Mouse (Mus musculus): Measurements from ENCODE around the gene Gpi1. TPM values are rescaled to one million over a fixed set of nuclear protein-coding genes. Genes with fewer than 3 reads are reported as not detected.

Gene Gpi1
- total and polyA plus RNA-seq, 3 experiments = 270 to 1,355 (median 727) TPM

DNA sequence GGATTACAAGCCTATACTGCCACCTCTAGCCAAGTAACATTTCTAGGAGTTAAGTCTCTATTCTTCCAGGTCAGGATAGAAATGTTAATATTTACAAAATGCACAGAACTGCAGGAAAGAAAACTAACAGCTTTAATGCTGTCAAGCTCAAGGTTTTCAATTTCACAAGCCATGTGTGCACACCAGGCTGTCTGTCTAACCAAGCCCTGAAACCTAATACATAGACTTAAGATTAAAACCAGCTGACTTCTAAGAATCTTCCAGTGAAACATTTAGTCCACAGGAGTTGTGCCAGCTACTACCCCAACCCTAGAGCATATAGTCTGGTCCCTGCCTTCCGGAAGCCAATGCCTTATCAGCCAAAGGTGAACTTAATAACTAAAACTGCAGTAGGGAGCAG is 28.3 kb upstream of the Gpi1 start:
- Histone ChIP-seq H3K36me3 (ENCODE audit: control insufficient read depth in 1 of 2, insufficient read depth in 2 of 2, low read length in 2 of 2) (peaks cover 0 to 3% of the 10 kb centered on the region in 2 experiments; a peak in 1 of 4 replicates), H3K4me1 (ENCODE audit: control insufficient read depth in 1 of 2, insufficient read depth in 2 of 2, low read length in 2 of 2) (no peaks in the 10 kb centered on the region; a peak in 1 of 4 replicates), H3K4me3 (ENCODE audit: control insufficient read depth in 1 of 2, insufficient read depth in 1 of 2, low read depth in 2 of 2, low read length in 2 of 2) (no peak overlapping the region), H3K9me3 (replicated peaks; ENCODE audit: insufficient read depth, low read length) (no peaks in the 10 kb centered on the region), H3K27me3 (ENCODE audit: control insufficient read depth in 1 of 2, insufficient read depth in 2 of 2, low read length in 2 of 2) (no peaks in the 10 kb centered on the region), H3K27ac (ENCODE audit: control insufficient read depth, low read depth, low read length) (no peak overlapping the region), H3K79me2 (ENCODE audit: control insufficient read depth, insufficient read depth, low read length, poor library complexity) (no peaks in the 10 kb centered on the region), H3K9ac (ENCODE audit: control insufficient read depth, low read depth, low read length, poor library complexity, severe bottlenecking) (no peak overlapping the region)
- DNase-seq (ENCODE audit: low read depth, low spot score) = no peak
- TF ChIP-seq MEF2A (IDR thresholded peaks at IDR 0.05; ENCODE audit: extremely low read depth, insufficient replicate concordance, low read depth, low read length, poor library complexity, severe bottlenecking) (no peak), CTCF (IDR thresholded peaks at IDR 0.05 in 2 of 3, conservative IDR thresholded peaks at IDR 0.05 in 1 of 3; ENCODE audit: control insufficient read depth in 1 of 3, insufficient read depth in 1 of 3, low read depth in 2 of 3, low read length in 3 of 3, poor library complexity in 1 of 3, severe bottlenecking in 1 of 3) (no peak), MAX (IDR thresholded peaks at IDR 0.05; ENCODE audit: low read length) (no peak), NRF1 (IDR thresholded peaks at IDR 0.05; ENCODE audit: insufficient read depth, low read depth, low read length, poor library complexity, severe bottlenecking) (no peak), BHLHE40 (IDR thresholded peaks at IDR 0.05; ENCODE audit: borderline replicate concordance, low read depth, low read length) (no peak), TCF12 (IDR thresholded peaks at IDR 0.05; ENCODE audit: low read depth, low read length) (no peak), NELFE (IDR thresholded peaks at IDR 0.05; ENCODE audit: low read depth, low read length) (no peak), MAFK (IDR thresholded peaks at IDR 0.05; ENCODE audit: borderline replicate concordance, low read depth, low read length) (no peak), RCOR1 (IDR thresholded peaks at IDR 0.05; ENCODE audit: low read depth, low read length) (no peak), USF2 (IDR thresholded peaks at IDR 0.05; ENCODE audit: borderline replicate concordance in 1 of 2, insufficient read depth in 1 of 2, low read depth in 1 of 2, low read length in 2 of 2) (no peak), POLR2A (IDR thresholded peaks at IDR 0.05; ENCODE audit: control insufficient read depth in 1 of 2, insufficient read depth in 1 of 2, low read depth in 1 of 2, low read length in 2 of 2, poor library complexity in 1 of 2) (no peak), CHD2 (IDR thresholded peaks at IDR 0.05; ENCODE audit: low read length) (no peak), ETS1 (IDR thresholded peaks at IDR 0.05; ENCODE audit: low read depth, low read length) (no peak), ZMIZ1 (IDR thresholded peaks at IDR 0.05; ENCODE audit: low read depth, low read length) (no peak), USF1 (IDR thresholded peaks at IDR 0.05; ENCODE audit: low read depth, low read length) (no peak)

DNA sequence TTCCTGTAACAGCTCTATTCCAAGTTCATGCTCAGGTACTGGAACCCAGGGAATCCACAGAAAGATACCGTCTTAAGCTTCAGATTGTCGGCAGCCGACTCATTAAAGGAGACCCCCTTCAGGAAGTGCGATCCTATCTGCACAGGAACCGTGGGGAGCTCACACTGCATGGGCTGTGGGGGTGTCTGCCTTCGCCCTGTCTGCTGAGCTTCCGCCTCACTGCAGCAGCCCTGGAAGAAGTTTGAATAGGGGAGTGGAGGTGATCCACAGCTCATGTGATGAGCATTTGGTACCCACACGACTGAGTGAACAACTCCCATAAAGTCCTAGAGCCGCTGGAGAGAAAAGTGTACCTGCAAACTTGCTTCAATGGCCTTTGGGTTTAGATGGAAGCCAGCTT is 27.1 kb upstream of the Gpi1 start:
- H3K79me2 ChIP-seq (ENCODE audit: control insufficient read depth, insufficient read depth, low read length, poor library complexity) = no peaks in the 10 kb centered on the region

More for the DNA sequence above, 27.1 kb upstream of the Gpi1 start:
- no peak for DNase-seq (ENCODE audit: low read depth, low spot score)
- Histone ChIP-seq H3K9me3 (replicated peaks; ENCODE audit: insufficient read depth, low read length) (no peaks in the 10 kb centered on the region), H3K27ac (ENCODE audit: control insufficient read depth, low read depth, low read length) (no peak overlapping the region), H3K4me3 (ENCODE audit: control insufficient read depth in 1 of 2, insufficient read depth in 1 of 2, low read depth in 2 of 2, low read length in 2 of 2) (no peak overlapping the region), H3K9ac (ENCODE audit: control insufficient read depth, low read depth, low read length, poor library complexity, severe bottlenecking) (no peak overlapping the region), H3K4me1 (ENCODE audit: control insufficient read depth in 1 of 2, insufficient read depth in 2 of 2, low read length in 2 of 2) (no peaks in the 10 kb centered on the region; a peak in 1 of 4 replicates), H3K27me3 (ENCODE audit: control insufficient read depth in 1 of 2, insufficient read depth in 2 of 2, low read length in 2 of 2) (no peaks in the 10 kb centered on the region), H3K36me3 (ENCODE audit: control insufficient read depth in 1 of 2, insufficient read depth in 2 of 2, low read length in 2 of 2) (peaks cover 0 to 3% of the 10 kb centered on the region in 2 experiments; a peak in 1 of 4 replicates)
- TF ChIP-seq CTCF (IDR thresholded peaks at IDR 0.05 in 2 of 3, conservative IDR thresholded peaks at IDR 0.05 in 1 of 3; ENCODE audit: control insufficient read depth in 1 of 3, insufficient read depth in 1 of 3, low read depth in 2 of 3, low read length in 3 of 3, poor library complexity in 1 of 3, severe bottlenecking in 1 of 3) = no peak
- TF ChIP-seq NRF1 (IDR thresholded peaks at IDR 0.05; ENCODE audit: insufficient read depth, low read depth, low read length, poor library complexity, severe bottlenecking) = no peak
- TF ChIP-seq MAZ (IDR thresholded peaks at IDR 0.05; ENCODE audit: low read depth, low read length) = no peak
- no peak for TF ChIP-seq TCF12 (IDR thresholded peaks at IDR 0.05; ENCODE audit: low read depth, low read length)
- no peak for TF ChIP-seq KAT2A (conservative IDR thresholded peaks at IDR 0.05; ENCODE audit: low read depth, low read length)
- TF ChIP-seq ZNF384 (IDR thresholded peaks at IDR 0.05; ENCODE audit: low read depth, low read length) = no peak
- TF ChIP-seq MAX (IDR thresholded peaks at IDR 0.05; ENCODE audit: low read length) = no peak
- TF ChIP-seq EP300 (IDR thresholded peaks at IDR 0.05; ENCODE audit: low read depth in 1 of 2, low read length in 2 of 2) = no peak
- TF ChIP-seq ZC3H11A (IDR thresholded peaks at IDR 0.05; ENCODE audit: low read depth, low read length) = no peak
- TF ChIP-seq SIN3A (IDR thresholded peaks at IDR 0.05; ENCODE audit: low read length) = no peak
- TF ChIP-seq CHD2 (IDR thresholded peaks at IDR 0.05; ENCODE audit: low read length) = no peak
- no peak for TF ChIP-seq UBTF (IDR thresholded peaks at IDR 0.05; ENCODE audit: borderline replicate concordance, insufficient read depth, low read depth, low read length)
- no peak for TF ChIP-seq ELF1 (IDR thresholded peaks at IDR 0.05; ENCODE audit: low read depth, low read length)
- TF ChIP-seq MXI1 (IDR thresholded peaks at IDR 0.05; ENCODE audit: low read depth, low read length) = no peak

Data from MEL (cell line).